Comparison of ENCODE assay signal across 22 mouse cellular contexts in genomic region chr8:105563871-105564270, GRCm38 (mm10). TPM values are rescaled to one million over a fixed set of nuclear protein-coding genes. Genes with fewer than 3 reads are reported as not detected.
DNase-seq lines count a peak whose midpoint lies in the region; ATAC-seq and TF ChIP-seq lines count a peak whose summit lies in the region.
"Had no signal": no experiment of that assay in that cellular context is flagged by ENCODE, and none has a peak within 500 bp of the region (broad histone marks: within the 10 kb centered on the region; RNA-seq: fewer than 3 reads in every experiment).

No protein-coding gene starts in this region.

- H3K9me3 ChIP-seq in embryonic facial prominence, embryonic 13.5 days: no peaks in the 10 kb centered on the region
- H3K9me3 ChIP-seq in embryonic facial prominence, embryonic 10.5 days: no peaks in the 10 kb centered on the region
- H3K9me3 ChIP-seq in hindbrain, embryonic 13.5 days: no peaks in the 10 kb centered on the region
- no peaks in the 10 kb centered on the region for H3K9me3 ChIP-seq in hindbrain, embryonic 11.5 days (ENCODE audit: control insufficient read depth, low read length)
- no peaks in the 10 kb centered on the region for H3K9me3 ChIP-seq in liver, embryonic 13.5 days (replicated peaks)
- no peaks in the 10 kb centered on the region for H3K9me3 ChIP-seq in liver, embryonic 11.5 days (ENCODE audit: control insufficient read depth, low read length)
- no peaks in the 10 kb centered on the region for H3K9me3 ChIP-seq in MEL (replicated peaks; ENCODE audit: insufficient read depth, low read length)
- H3K9me3 ChIP-seq: embryonic facial prominence, embryonic 12.5 days; hindbrain, embryonic 12.5 days had no signal

- no peak overlapping the region for H3K27ac ChIP-seq in embryonic facial prominence, embryonic 13.5 days
- H3K27ac ChIP-seq in embryonic facial prominence, embryonic 10.5 days (replicated peaks): no peak overlapping the region
- no peak overlapping the region for H3K27ac ChIP-seq in hindbrain, embryonic 13.5 days
- no peak overlapping the region for H3K27ac ChIP-seq in hindbrain, embryonic 11.5 days (ENCODE audit: low read depth, low read length)
- no peak overlapping the region for H3K27ac ChIP-seq in liver, embryonic 13.5 days
- no peak overlapping the region for H3K27ac ChIP-seq in liver, embryonic 11.5 days (ENCODE audit: low read depth, low read length)
- H3K27ac ChIP-seq in MEL (ENCODE audit: control insufficient read depth, low read depth, low read length): no peak overlapping the region
- H3K27ac ChIP-seq: embryonic facial prominence, embryonic 12.5 days; hindbrain, embryonic 12.5 days; kidney, postnatal 0 days had no signal

- no peak for TF ChIP-seq RAD21 in MEL (IDR thresholded peaks at IDR 0.05; ENCODE audit: low read depth, low read length)

- no peak for DNase-seq in embryonic facial prominence, embryonic 10.5 days (ENCODE audit: low spot score)
- DNase-seq in hindbrain, embryonic 11.5 days (ENCODE audit: low spot score): no peak
- DNase-seq in liver, embryonic 13.5 days: no peak
- no peak for DNase-seq in liver, embryonic 11.5 days (ENCODE audit: low spot score)
- peak; percentile 52 for DNase-seq in MEL (ENCODE audit: low read depth, low spot score)
- DNase-seq: adrenal gland, postnatal 14 days; cerebellum, adult 9-11 months; kidney, adult 11 months; right cerebral cortex, adult 18-20 months; thymus, postnatal 14 days had no signal

- no peak for TF ChIP-seq POLR2A in MEL (IDR thresholded peaks at IDR 0.05; ENCODE audit: control insufficient read depth in 1 of 2, insufficient read depth in 1 of 2, low read depth in 1 of 2, low read length in 2 of 2, poor library complexity in 1 of 2)

- 87% methylated on average over 1 of the region's 1 CpGs for WGBS in embryonic facial prominence, embryonic 13.5 days
- WGBS in embryonic facial prominence, embryonic 10.5 days: 77% methylated on average over 1 of the region's 1 CpGs
- WGBS in hindbrain, embryonic 13.5 days: 77% methylated on average over 1 of the region's 1 CpGs
- WGBS in hindbrain, embryonic 11.5 days: 100% methylated on average over 1 of the region's 1 CpGs
- WGBS in liver, embryonic 13.5 days (ENCODE audit: insufficient replicate concordance): 65% methylated on average over 1 of the region's 1 CpGs
- 73% methylated on average over 1 of the region's 1 CpGs for WGBS in liver, embryonic 11.5 days

- H3K9ac ChIP-seq in embryonic facial prominence, embryonic 13.5 days: 0 out of 2 replicates have a peak overlapping the region, but pooled peaks have one; percentile 6
- H3K9ac ChIP-seq in hindbrain, embryonic 13.5 days: peak overlapping the region; percentile 35; the same call in 1 of the 2 replicates
- H3K9ac ChIP-seq in hindbrain, embryonic 11.5 days (ENCODE audit: low read depth, low read length): no peak overlapping the region
- peak overlapping the region; percentile 39; the same call in 1 of the 2 replicates for H3K9ac ChIP-seq in liver, embryonic 13.5 days
- H3K9ac ChIP-seq in liver, embryonic 11.5 days (ENCODE audit: low read depth, low read length): no peak overlapping the region
- H3K9ac ChIP-seq in MEL (ENCODE audit: control insufficient read depth, low read depth, low read length, poor library complexity, severe bottlenecking): no peak overlapping the region
- H3K9ac ChIP-seq: embryonic facial prominence, embryonic 12.5 days; hindbrain, embryonic 12.5 days had no signal

- peaks cover 24% of the 10 kb centered on the region for H3K4me1 ChIP-seq in embryonic facial prominence, embryonic 13.5 days
- H3K4me1 ChIP-seq in embryonic facial prominence, embryonic 10.5 days: peaks cover 23% of the 10 kb centered on the region
- peaks cover 47% of the 10 kb centered on the region for H3K4me1 ChIP-seq in hindbrain, embryonic 13.5 days (replicated peaks)
- H3K4me1 ChIP-seq in hindbrain, embryonic 11.5 days (replicated peaks; ENCODE audit: control insufficient read depth, insufficient read depth, low read length): 0 out of 2 replicates have a peak, but pooled peaks cover 4% of the 10 kb centered on the region
- peaks cover 50% of the 10 kb centered on the region for H3K4me1 ChIP-seq in liver, embryonic 13.5 days (replicated peaks)
- peaks cover 8% of the 10 kb centered on the region for H3K4me1 ChIP-seq in liver, embryonic 11.5 days (replicated peaks; ENCODE audit: control insufficient read depth, insufficient read depth, low read length)
- H3K4me1 ChIP-seq in MEL (ENCODE audit: control insufficient read depth in 1 of 2, insufficient read depth in 2 of 2, low read length in 2 of 2): peaks cover 7 to 12% of the 10 kb centered on the region in 2 experiments; a peak in 3 of 4 replicates

- peaks cover 8% of the 10 kb centered on the region; the same call in 1 of the 2 replicates for H3K27me3 ChIP-seq in embryonic facial prominence, embryonic 13.5 days
- peaks cover 11% of the 10 kb centered on the region for H3K27me3 ChIP-seq in embryonic facial prominence, embryonic 10.5 days (replicated peaks; ENCODE audit: low read depth, poor library complexity, severe bottlenecking)
- no peaks in the 10 kb centered on the region for H3K27me3 ChIP-seq in hindbrain, embryonic 13.5 days
- H3K27me3 ChIP-seq in hindbrain, embryonic 11.5 days (ENCODE audit: control insufficient read depth, insufficient read depth, low read length): no peaks in the 10 kb centered on the region
- no peaks in the 10 kb centered on the region for H3K27me3 ChIP-seq in liver, embryonic 13.5 days
- H3K27me3 ChIP-seq in liver, embryonic 11.5 days (replicated peaks; ENCODE audit: control insufficient read depth, insufficient read depth, low read length): peaks cover 2% of the 10 kb centered on the region; the same call in 1 of the 2 replicates
- H3K27me3 ChIP-seq in MEL (ENCODE audit: control insufficient read depth in 1 of 2, insufficient read depth in 2 of 2, low read length in 2 of 2): no peaks in the 10 kb centered on the region
- H3K27me3 ChIP-seq: hindbrain, embryonic 12.5 days had no signal

- H3K36me3 ChIP-seq in embryonic facial prominence, embryonic 13.5 days: peaks cover 5% of the 10 kb centered on the region; the same call in 1 of the 2 replicates
- H3K36me3 ChIP-seq in embryonic facial prominence, embryonic 10.5 days (replicated peaks): no peaks in the 10 kb centered on the region
- peaks cover 10% of the 10 kb centered on the region for H3K36me3 ChIP-seq in hindbrain, embryonic 13.5 days
- H3K36me3 ChIP-seq in hindbrain, embryonic 11.5 days (ENCODE audit: control insufficient read depth, insufficient read depth, low read length): no peaks in the 10 kb centered on the region
- H3K36me3 ChIP-seq in liver, embryonic 13.5 days: peaks cover 11% of the 10 kb centered on the region; the same call in 1 of the 2 replicates
- H3K36me3 ChIP-seq in liver, embryonic 11.5 days (ENCODE audit: control insufficient read depth, insufficient read depth, low read length): no peaks in the 10 kb centered on the region
- peaks cover 0 to 7% of the 10 kb centered on the region in 2 experiments; a peak in 3 of 4 replicates for H3K36me3 ChIP-seq in MEL (ENCODE audit: control insufficient read depth in 1 of 2, insufficient read depth in 2 of 2, low read length in 2 of 2)
- H3K36me3 ChIP-seq: embryonic facial prominence, embryonic 12.5 days had no signal

- H3K79me2 ChIP-seq in MEL (ENCODE audit: control insufficient read depth, insufficient read depth, low read length, poor library complexity): peaks cover 15% of the 10 kb centered on the region

- H3K4me3 ChIP-seq in embryonic facial prominence, embryonic 13.5 days: no peak overlapping the region
- no peak overlapping the region for H3K4me3 ChIP-seq in embryonic facial prominence, embryonic 10.5 days
- no peak overlapping the region; the same call in 1 of the 2 replicates for H3K4me3 ChIP-seq in hindbrain, embryonic 13.5 days
- H3K4me3 ChIP-seq in hindbrain, embryonic 11.5 days (ENCODE audit: low read depth, low read length): no peak overlapping the region
- H3K4me3 ChIP-seq in liver, embryonic 13.5 days (replicated peaks): no peak overlapping the region
- H3K4me3 ChIP-seq in liver, embryonic 11.5 days (ENCODE audit: low read depth, low read length): no peak overlapping the region
- no peak overlapping the region for H3K4me3 ChIP-seq in MEL (ENCODE audit: control insufficient read depth in 1 of 2, insufficient read depth in 1 of 2, low read depth in 2 of 2, low read length in 2 of 2)
- H3K4me3 ChIP-seq: embryonic facial prominence, embryonic 12.5 days; hindbrain, embryonic 12.5 days had no signal

- no peak overlapping the region for H3K4me2 ChIP-seq in embryonic facial prominence, embryonic 13.5 days
- peak overlapping the region; percentile 3; the same call in 1 of the 2 replicates for H3K4me2 ChIP-seq in hindbrain, embryonic 13.5 days
- H3K4me2 ChIP-seq in hindbrain, embryonic 11.5 days (replicated peaks; ENCODE audit: low read depth, low read length): no peak overlapping the region
- H3K4me2 ChIP-seq in liver, embryonic 13.5 days: peak overlapping the region; percentile 89
- no peak overlapping the region for H3K4me2 ChIP-seq in liver, embryonic 11.5 days
- H3K4me2 ChIP-seq: embryonic facial prominence, embryonic 12.5 days had no signal

- TF ChIP-seq EP300 in MEL (IDR thresholded peaks at IDR 0.05; ENCODE audit: low read depth in 1 of 2, low read length in 2 of 2): no peak

- TF ChIP-seq CTCF in MEL (IDR thresholded peaks at IDR 0.05 in 2 of 3, conservative IDR thresholded peaks at IDR 0.05 in 1 of 3; ENCODE audit: control insufficient read depth in 1 of 3, insufficient read depth in 1 of 3, low read depth in 2 of 3, low read length in 3 of 3, poor library complexity in 1 of 3, severe bottlenecking in 1 of 3): no peak

- ATAC-seq in embryonic facial prominence, embryonic 13.5 days (ENCODE audit: insufficient number of reproducible peaks, insufficient read depth, low FRiP score, low TSS enrichment, low read depth): no peak
- no peak for ATAC-seq in hindbrain, embryonic 13.5 days (ENCODE audit: low FRiP score)
- no peak for ATAC-seq in hindbrain, embryonic 11.5 days (ENCODE audit: low FRiP score)
- ATAC-seq in liver, embryonic 13.5 days (ENCODE audit: low read depth): no peak
- no peak for ATAC-seq in liver, embryonic 11.5 days (replicated peaks; ENCODE audit: low FRiP score)
- no peak for ATAC-seq in megakaryocyte-erythroid progenitor cell, adult 5-6 weeks (replicated peaks; ENCODE audit: low FRiP score, low TSS enrichment, poor library complexity, severe bottlenecking)
- ATAC-seq: activated CD4-positive, CD25-positive, alpha-beta regulatory T cell, adult 4 months; midbrain, embryonic 16.5 days had no signal

RNA-seq across cellular contexts. Expression of gene Atp6v0d1, which starts 2.0 kb away (rescaled TPM):
- polyA plus RNA-seq in embryonic facial prominence, embryonic 13.5 days (2015; fragmentation: Nextera tagmentation; extraction: Ambion mirVana): 78.4 and 80.4 TPM in 2 replicates
- polyA plus RNA-seq in embryonic facial prominence, embryonic 10.5 days (2016; fragmentation: Nextera tagmentation; extraction: Ambion mirVana): 64.7 and 64.9 TPM in 2 replicates
- polyA plus RNA-seq in hindbrain, embryonic 13.5 days (2015; fragmentation: Nextera tagmentation; extraction: Ambion mirVana): 201 and 203 TPM in 2 replicates
- 141 and 155 TPM in 2 replicates for polyA plus RNA-seq in hindbrain, embryonic 11.5 days (2014; fragmentation: Nextera tagmentation; extraction: Ambion mirVana)
- 49.4 and 52.7 TPM in 2 replicates for polyA plus RNA-seq in liver, embryonic 13.5 days (2015; fragmentation: Nextera tagmentation; extraction: Ambion mirVana)
- 74.2 and 76.3 TPM in 2 replicates for polyA plus RNA-seq in liver, embryonic 11.5 days (2014; fragmentation: Nextera tagmentation; extraction: Ambion mirVana)
- 43.0 and 51.1 TPM in 2 replicates for total RNA-seq in MEL (2012; rRNA removed)
- polyA plus RNA-seq in MEL (2012; ENCODE audit: insufficient read depth in 1 of 2, insufficient read length in 2 of 2, low read depth in 1 of 2, low replicate concordance in 2 of 2, missing spikeins in 1 of 2): 10 to 100 TPM in 1 of 2 experiments, not detected in 1; 83.8 TPM
- total RNA-seq in megakaryocyte-erythroid progenitor cell, adult 5-6 weeks (2014; fragmentation: Nextera tagmentation): 51.9 and 70.3 TPM in 2 replicates
- total RNA-seq in megakaryocyte-erythroid progenitor cell, adult 5-6 weeks (2017): 21.0 and 32.0 TPM in 2 replicates

RNA-seq across cellular contexts. Expression of gene Ripor1, which starts 41.2 kb away (rescaled TPM):
- polyA plus RNA-seq in embryonic facial prominence, embryonic 13.5 days (2015; fragmentation: Nextera tagmentation; extraction: Ambion mirVana): 18.6 and 18.7 TPM in 2 replicates
- 13.5 and 15.9 TPM in 2 replicates for polyA plus RNA-seq in embryonic facial prominence, embryonic 10.5 days (2016; fragmentation: Nextera tagmentation; extraction: Ambion mirVana)
- 26.6 and 27.1 TPM in 2 replicates for polyA plus RNA-seq in hindbrain, embryonic 13.5 days (2015; fragmentation: Nextera tagmentation; extraction: Ambion mirVana)
- 11.8 and 12.4 TPM in 2 replicates for polyA plus RNA-seq in hindbrain, embryonic 11.5 days (2014; fragmentation: Nextera tagmentation; extraction: Ambion mirVana)
- polyA plus RNA-seq in liver, embryonic 13.5 days (2015; fragmentation: Nextera tagmentation; extraction: Ambion mirVana): 7.2 and 9.0 TPM in 2 replicates
- 31.4 and 33.0 TPM in 2 replicates for polyA plus RNA-seq in liver, embryonic 11.5 days (2014; fragmentation: Nextera tagmentation; extraction: Ambion mirVana)
- total RNA-seq in MEL (2012; rRNA removed): 15.7 and 16.6 TPM in 2 replicates
- polyA plus RNA-seq in MEL (2012; ENCODE audit: insufficient read depth in 1 of 2, insufficient read length in 2 of 2, low read depth in 1 of 2, low replicate concordance in 2 of 2, missing spikeins in 1 of 2): 100 to 1,000 TPM in 1 of 2 experiments, not detected in 1; 120 TPM
- total RNA-seq in megakaryocyte-erythroid progenitor cell, adult 5-6 weeks (2014; fragmentation: Nextera tagmentation): 148 and 206 TPM in 2 replicates
- 16.7 and 20.6 TPM in 2 replicates for total RNA-seq in megakaryocyte-erythroid progenitor cell, adult 5-6 weeks (2017)

RNA-seq across cellular contexts. Expression of gene Hsd11b2, which starts 45.3 kb away (rescaled TPM):
- polyA plus RNA-seq in embryonic facial prominence, embryonic 13.5 days (2015; fragmentation: Nextera tagmentation; extraction: Ambion mirVana): 0.87 and 1.1 TPM in 2 replicates
- polyA plus RNA-seq in embryonic facial prominence, embryonic 10.5 days (2016; fragmentation: Nextera tagmentation; extraction: Ambion mirVana): 18.8 and 22.2 TPM in 2 replicates
- 7.8 and 11.0 TPM in 2 replicates for polyA plus RNA-seq in hindbrain, embryonic 13.5 days (2015; fragmentation: Nextera tagmentation; extraction: Ambion mirVana)
- polyA plus RNA-seq in hindbrain, embryonic 11.5 days (2014; fragmentation: Nextera tagmentation; extraction: Ambion mirVana): 19.6 and 21.1 TPM in 2 replicates
- 1.5 and 2.2 TPM in 2 replicates for polyA plus RNA-seq in liver, embryonic 13.5 days (2015; fragmentation: Nextera tagmentation; extraction: Ambion mirVana)
- polyA plus RNA-seq in liver, embryonic 11.5 days (2014; fragmentation: Nextera tagmentation; extraction: Ambion mirVana): 13.8 and 16.4 TPM in 2 replicates
- total RNA-seq in MEL (2012; rRNA removed): 0.27 TPM in 1 of 2 replicates, not detected in the other
- polyA plus RNA-seq in MEL (2012; ENCODE audit: insufficient read depth in 1 of 2, insufficient read length in 2 of 2, low read depth in 1 of 2, low replicate concordance in 2 of 2, missing spikeins in 1 of 2): 1 to 10 TPM in 1 of 2 experiments, not detected in 1; 2.1 TPM
- total RNA-seq in megakaryocyte-erythroid progenitor cell, adult 5-6 weeks (2014; fragmentation: Nextera tagmentation): 0.20 TPM in 1 of 2 replicates, not detected in the other
- total RNA-seq in megakaryocyte-erythroid progenitor cell, adult 5-6 weeks (2017): 0.19 TPM in 1 of 2 replicates, not detected in the other
- total RNA-seq: granulocyte monocyte progenitor cell, adult 5-6 weeks; layer of hippocampus, adult 18-20 months; left cerebral cortex, postnatal 25 days had no signal
- polyA plus RNA-seq: activated CD4-positive, CD25-positive, alpha-beta regulatory T cell, adult 4 months; cortical plate, adult 2 months had no signal

Comparison
In these comparisons a context has a peak if more than half of its experiments do, and no peak if none do; other contexts are left out.
1. H3K4me2 ChIP-seq: peak in hindbrain, embryonic 13.5 days (single experiment) and liver, embryonic 13.5 days (single experiment); none in embryonic facial prominence, embryonic 13.5 days (single experiment), hindbrain, embryonic 11.5 days (single experiment) and liver, embryonic 11.5 days (single experiment).
2. H3K9ac ChIP-seq: peak in embryonic facial prominence, embryonic 13.5 days (single experiment), hindbrain, embryonic 13.5 days (single experiment) and liver, embryonic 13.5 days (single experiment); none in hindbrain, embryonic 11.5 days (single experiment), liver, embryonic 11.5 days (single experiment) and MEL (single experiment).